Mouse (Mus musculus) lung, postnatal 4 days (tissue): Measurements from ENCODE around the gene Olfr497.

Source experiments
- DNase-seq, 2 experiments: peaks; one replicate each; pipeline ENCODE4 v3.0.0; 2021

Olfr497 gene

GRCm38 (mm10) chr7:108420121-108420520 lies at the start of gene Olfr497:
Olfr497 (plus strand) TSS chr7:108420421.
- DNase-seq, result no peak

GRCm38 (mm10) chr7:108392867-108393266 lies 27.4 kb upstream of the Olfr497 start, which contains the start of gene Olfr495:
Olfr495 (plus strand) TSS chr7:108393167.
- DNase-seq, result no peak

GRCm38 (mm10) chr7:108465026-108465425 lies 44.8 kb downstream of the Olfr497 start, which contains the start of gene Olfr498:
Olfr498 (plus strand) TSS chr7:108465326.
- DNase-seq, result no peak
